Mouse (Mus musculus) neural tube, embryonic 12.5 days (tissue): Measurements from ENCODE around the gene Polr2c. TPM values are rescaled to one million over a fixed set of nuclear protein-coding genes. Genes with fewer than 3 reads are reported as not detected.

Source experiments
- ATAC-seq: fragments of 200-750 bp; cut with Nextera tagmentation; 2 replicates; pipeline ENCODE4 v1.8.0; 2017; ENCODE audit warnings: low read depth, mild to moderate bottlenecking, moderate TSS enrichment, moderate library complexity; ENCODE audit not compliant: low FRiP score
- H3K27ac ChIP-seq: fragments of 300-500 bp; sonication (generic); 2 replicates; pipeline ENCODE4 v1.5.1; 2016
- H3K27me3 ChIP-seq: fragments of 300-500 bp; sonication (generic); replicated peaks from 2 replicates; pipeline ENCODE4 v1.6.1; 2016; ENCODE audit warnings: mild to moderate bottlenecking
- H3K36me3 ChIP-seq: fragments of 300-500 bp; sonication (generic); 2 replicates; pipeline ENCODE4 v1.6.1; 2016; ENCODE audit warnings: mild to moderate bottlenecking
- H3K4me1 ChIP-seq: fragments of 300-500 bp; sonication (generic); 2 replicates; pipeline ENCODE4 v1.6.1; 2016
- H3K4me2 ChIP-seq: fragments of 300-500 bp; sonication (generic); replicated peaks from 2 replicates; pipeline ENCODE4 v1.6.1; 2016; ENCODE audit warnings: mild to moderate bottlenecking
- H3K4me3 ChIP-seq: fragments of 300-500 bp; sonication (generic); 2 replicates; pipeline ENCODE4 v1.5.1; 2016
- H3K9ac ChIP-seq: fragments of 300-500 bp; sonication (generic); 2 replicates; pipeline ENCODE4 v1.6.1; 2016; ENCODE audit warnings: mild to moderate bottlenecking
- H3K9me3 ChIP-seq: fragments of 300-500 bp; sonication (generic); 2 replicates; pipeline ENCODE4 v1.6.1; 2016; ENCODE audit warnings: mild to moderate bottlenecking
- WGBS: fragments of 180-500 bp; shearing (Covaris S2); methylation state at CpG from one replicate; pipeline ENCODE4 v1.1.7; 2016; 5-methylcytosine and 5-hydroxymethylcytosine counted together
- polyA plus RNA-seq: library from polyadenylated mRNA; unstranded; fragments of >200 nt; fragmentation: Nextera tagmentation; extraction: Ambion mirVana; gene quantifications from 2 replicates; pipeline ENCODE4 v1.2.1, GENCODE M21; 2016

The Polr2c gene
- polyA plus RNA-seq = 130 and 143 TPM in 2 replicates

- H3K4me1 ChIP-seq = peaks cover 4% of the 10 kb centered on the region
- no peaks in the 10 kb centered on the region for H3K27me3 ChIP-seq
- peak; percentile 83 for ATAC-seq
- no peaks in the 10 kb centered on the region for H3K9me3 ChIP-seq
- H3K36me3 ChIP-seq = peaks cover 42% of the 10 kb centered on the region
- WGBS = under 1% methylated on average over 68 of the region's 68 CpGs
- H3K4me2 ChIP-seq = peak within 1 kb of the TSS; percentile 67
- 0 out of 2 replicates have a peak within 1 kb of the TSS, but pooled peaks have one; percentile 37 for H3K27ac ChIP-seq
- H3K4me3 ChIP-seq = peak within 1 kb of the TSS; percentile 94
- peak within 1 kb of the TSS; percentile 96 for H3K9ac ChIP-seq
These were observed at the start of gene Polr2c for GRCm38 (mm10) chr8:94857346-94858173. Polr2c (plus strand) TSS chr8:94857450.

GRCm38 (mm10) chr8:94807506-94807905, 49.7 kb upstream of the Polr2c start:
- no peak overlapping the region for H3K9ac ChIP-seq
- no peak overlapping the region for H3K4me2 ChIP-seq
- no peak overlapping the region for H3K27ac ChIP-seq
- no peaks in the 10 kb centered on the region for H3K36me3 ChIP-seq
- no peaks in the 10 kb centered on the region for H3K27me3 ChIP-seq
- WGBS = 53% methylated on average over 7 of the region's 7 CpGs
- H3K4me3 ChIP-seq = no peak overlapping the region
- no peak for ATAC-seq
- H3K9me3 ChIP-seq = no peaks in the 10 kb centered on the region
- peaks cover 3% of the 10 kb centered on the region; the same call in 1 of the 2 replicates for H3K4me1 ChIP-seq

GRCm38 (mm10) chr8:94808372-94808771, 48.9 kb upstream of the Polr2c start:
- no peak overlapping the region for H3K4me3 ChIP-seq
- no peaks in the 10 kb centered on the region for H3K27me3 ChIP-seq
- H3K27ac ChIP-seq = no peak overlapping the region
- no peak for ATAC-seq
- no peaks in the 10 kb centered on the region for H3K36me3 ChIP-seq
- WGBS = 88% methylated on average over 6 of the region's 6 CpGs
- no peak overlapping the region for H3K4me2 ChIP-seq
- peaks cover 5% of the 10 kb centered on the region; the same call in 1 of the 2 replicates for H3K4me1 ChIP-seq
- no peak overlapping the region for H3K9ac ChIP-seq
- no peaks in the 10 kb centered on the region for H3K9me3 ChIP-seq

- no peaks in the 10 kb centered on the region for H3K9me3 ChIP-seq
- no peak within 1 kb of the TSS for H3K9ac ChIP-seq
- no peak within 1 kb of the TSS for H3K27ac ChIP-seq
- 68% methylated on average over 3 of the region's 3 CpGs for WGBS
- no peak within 1 kb of the TSS for H3K4me2 ChIP-seq
- no peaks in the 10 kb centered on the region for H3K27me3 ChIP-seq
- no peaks in the 10 kb centered on the region for H3K36me3 ChIP-seq
- peaks cover 5% of the 10 kb centered on the region; the same call in 1 of the 2 replicates for H3K4me1 ChIP-seq
- no peak for ATAC-seq
- no peak within 1 kb of the TSS for H3K4me3 ChIP-seq
These were observed 47.1 kb upstream of the Polr2c start, which contains the start of gene Ccl17 for GRCm38 (mm10) chr8:94810153-94810552. Ccl17 (plus strand) TSS chr8:94810453.

GRCm38 (mm10) chr8:94810855-94811254, 46.4 kb upstream of the Polr2c start:
- H3K9ac ChIP-seq = no peak overlapping the region
- no peaks in the 10 kb centered on the region for H3K36me3 ChIP-seq
- WGBS = 83% methylated on average over 5 of the region's 5 CpGs
- H3K4me3 ChIP-seq = no peak overlapping the region
- no peak overlapping the region for H3K27ac ChIP-seq
- no peaks in the 10 kb centered on the region for H3K27me3 ChIP-seq
- H3K4me2 ChIP-seq = no peak overlapping the region
- peaks cover 5% of the 10 kb centered on the region; the same call in 1 of the 2 replicates for H3K4me1 ChIP-seq
- no peak for ATAC-seq
- H3K9me3 ChIP-seq = no peaks in the 10 kb centered on the region

- Histone ChIP-seq H3K4me1 (peaks cover 5% of the 10 kb centered on the region; the same call in 1 of the 2 replicates), H3K9ac (no peak overlapping the region), H3K4me2 (no peak overlapping the region), H3K27me3 (no peaks in the 10 kb centered on the region), H3K27ac (no peak overlapping the region), H3K4me3 (no peak overlapping the region), H3K9me3 (no peaks in the 10 kb centered on the region), H3K36me3 (no peaks in the 10 kb centered on the region)
- ATAC-seq = no peak
- whole genome bisulfite sequencing = 72% methylated on average over 6 of the region's 6 CpGs
These were observed 45.6 kb upstream of the Polr2c start for GRCm38 (mm10) chr8:94811654-94812053.

- Histone ChIP-seq H3K36me3 (no peaks in the 10 kb centered on the region), H3K9me3 (no peaks in the 10 kb centered on the region), H3K9ac (no peak overlapping the region), H3K27me3 (no peaks in the 10 kb centered on the region), H3K4me2 (peak overlapping the region; percentile 43), H3K4me1 (peaks cover 5% of the 10 kb centered on the region; the same call in 1 of the 2 replicates), H3K4me3 (no peak overlapping the region), H3K27ac (no peak overlapping the region)
- peak; percentile 58 for ATAC-seq
- 30% methylated on average over 6 of the region's 6 CpGs for WGBS
These were observed 44.6 kb upstream of the Polr2c start for GRCm38 (mm10) chr8:94812645-94813098.

- Histone ChIP-seq H3K9ac (no peak overlapping the region), H3K27ac (no peak overlapping the region), H3K4me3 (no peak overlapping the region), H3K4me2 (no peak overlapping the region), H3K27me3 (no peaks in the 10 kb centered on the region), H3K9me3 (no peaks in the 10 kb centered on the region), H3K36me3 (no peaks in the 10 kb centered on the region), H3K4me1 (peaks cover 5% of the 10 kb centered on the region; the same call in 1 of the 2 replicates)
- 0% methylated on average over 1 of the region's 1 CpGs for WGBS
- no peak for ATAC-seq
These were observed 42.7 kb upstream of the Polr2c start for GRCm38 (mm10) chr8:94814556-94814955.

- no peaks in the 10 kb centered on the region for H3K9me3 ChIP-seq
- H3K4me3 ChIP-seq = no peak overlapping the region
- H3K36me3 ChIP-seq = peaks cover 20% of the 10 kb centered on the region
- H3K27me3 ChIP-seq = no peaks in the 10 kb centered on the region
- 93% methylated on average over 11 of the region's 11 CpGs for WGBS
- no peak for ATAC-seq
- no peak overlapping the region for H3K9ac ChIP-seq
- no peak overlapping the region for H3K27ac ChIP-seq
- H3K4me2 ChIP-seq = no peak overlapping the region
- H3K4me1 ChIP-seq = no peaks in the 10 kb centered on the region
These were observed 39.3 kb upstream of the Polr2c start for GRCm38 (mm10) chr8:94817933-94818332.

- WGBS = 83% methylated on average over 6 of the region's 6 CpGs
- H3K36me3 ChIP-seq = peaks cover 36% of the 10 kb centered on the region
These were observed 37.5 kb upstream of the Polr2c start for GRCm38 (mm10) chr8:94819671-94820179.

GRCm38 (mm10) chr8:94820553-94820952, 36.7 kb upstream of the Polr2c start:
- H3K4me3 ChIP-seq = no peak overlapping the region
- H3K9ac ChIP-seq = no peak overlapping the region
- WGBS = 92% methylated on average over 7 of the region's 7 CpGs
- H3K4me1 ChIP-seq = no peaks in the 10 kb centered on the region
- no peak for ATAC-seq
- no peak overlapping the region for H3K4me2 ChIP-seq
- H3K36me3 ChIP-seq = peaks cover 43% of the 10 kb centered on the region
- H3K9me3 ChIP-seq = no peaks in the 10 kb centered on the region
- no peak overlapping the region for H3K27ac ChIP-seq
- H3K27me3 ChIP-seq = no peaks in the 10 kb centered on the region

More at GRCm38 (mm10) chr8:94819671-94820179, 37.5 kb upstream of the Polr2c start:
- Histone ChIP-seq H3K9me3 (no peaks in the 10 kb centered on the region), H3K4me1 (no peaks in the 10 kb centered on the region), H3K4me3 (no peak overlapping the region), H3K9ac (no peak overlapping the region), H3K27me3 (no peaks in the 10 kb centered on the region), H3K27ac (no peak overlapping the region), H3K4me2 (no peak overlapping the region)
- no peak for ATAC-seq

- Histone ChIP-seq H3K36me3 (peaks cover 46% of the 10 kb centered on the region), H3K27ac (no peak overlapping the region), H3K4me3 (no peak overlapping the region), H3K4me1 (no peaks in the 10 kb centered on the region), H3K9me3 (no peaks in the 10 kb centered on the region), H3K4me2 (no peak overlapping the region), H3K27me3 (no peaks in the 10 kb centered on the region), H3K9ac (no peak overlapping the region)
- 92% methylated on average over 2 of the region's 2 CpGs for WGBS
- ATAC-seq = no peak
These were observed 35.9 kb upstream of the Polr2c start for GRCm38 (mm10) chr8:94821381-94821780.
